Mouse (Mus musculus): Measurements from ENCODE around the gene Dctd. TPM values are rescaled to one million over a fixed set of nuclear protein-coding genes. Genes with fewer than 3 reads are reported as not detected.

The Dctd gene
- polyA plus RNA-seq, 2 experiments: 34.5 to 67.7 TPM

DNA sequence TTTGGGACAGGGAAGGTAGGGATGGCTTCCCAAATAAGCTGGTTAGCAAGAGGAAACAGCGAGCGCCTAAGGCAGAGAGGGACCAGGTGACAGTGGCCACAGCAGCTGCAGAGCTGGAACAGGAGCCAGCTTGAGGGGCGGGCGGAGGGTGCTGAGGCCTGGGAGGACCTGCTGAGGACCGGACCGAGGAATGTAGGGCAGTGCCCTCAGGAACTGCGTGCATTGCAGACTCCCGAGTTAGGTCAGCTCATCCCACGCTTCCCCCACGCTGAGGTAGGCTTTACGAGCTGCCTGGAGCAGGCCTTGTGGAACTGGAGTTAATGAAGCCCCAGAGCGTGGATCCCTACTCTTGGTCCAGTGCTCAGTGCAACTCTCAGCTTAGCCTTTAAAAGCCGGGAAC lies 28.1 kb downstream of the Dctd start:
- peaks cover 16% of the 10 kb centered on the region for H3K36me3 ChIP-seq (ENCODE audit: control insufficient read depth, insufficient read depth, low read length)

DNA sequence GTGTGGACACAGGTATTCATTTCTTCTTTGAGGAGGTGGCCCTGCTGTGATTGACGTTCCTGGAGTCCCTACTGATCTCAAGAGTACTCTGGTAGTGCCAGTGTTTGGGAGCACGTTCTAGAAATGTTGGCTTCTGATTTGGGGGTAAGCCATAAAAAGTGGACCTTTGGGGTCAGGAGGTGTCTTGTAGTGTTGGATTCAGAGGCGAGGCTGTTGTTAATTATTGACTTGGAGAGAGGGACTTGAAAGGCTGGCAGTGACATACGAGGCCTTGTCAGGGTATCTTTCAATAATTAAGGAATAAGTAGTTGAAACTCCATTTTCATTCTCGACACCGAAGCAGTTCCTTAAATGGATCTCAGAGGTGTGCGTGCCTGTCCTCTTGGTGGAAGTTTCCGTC lies 31.4 kb downstream of the Dctd start:
- no peaks in the 10 kb centered on the region for H3K9me3 ChIP-seq (ENCODE audit: control insufficient read depth, low read length)
- H3K4me1 ChIP-seq (ENCODE audit: control insufficient read depth, insufficient read depth, low read length): no peaks in the 10 kb centered on the region
- H3K4me3 ChIP-seq (replicated peaks; ENCODE audit: low read length): no peak overlapping the region
- H3K4me2 ChIP-seq (replicated peaks; ENCODE audit: low read depth, low read length, severe bottlenecking): no peak overlapping the region
- H3K9ac ChIP-seq (ENCODE audit: low read depth, low read length, severe bottlenecking): no peak overlapping the region
- H3K27ac ChIP-seq (replicated peaks; ENCODE audit: low read depth, low read length): no peak overlapping the region
- ATAC-seq (ENCODE audit: low FRiP score, low read depth): no peak
- no peak for DNase-seq (ENCODE audit: low spot score)
- 50% methylated on average over 8 of the region's 8 CpGs for WGBS
- no peak for TF ChIP-seq POLR2A (IDR thresholded peaks at IDR 0.05; ENCODE audit: borderline replicate concordance, extremely low read depth, insufficient read depth, insufficient read length)
- no peaks in the 10 kb centered on the region for H3K27me3 ChIP-seq (ENCODE audit: control insufficient read depth, insufficient read depth, low read length)
- H3K36me3 ChIP-seq (ENCODE audit: control insufficient read depth, insufficient read depth, low read length): peaks cover 24% of the 10 kb centered on the region

More for the DNA sequence above, 28.1 kb downstream of the Dctd start:
- Histone ChIP-seq H3K27ac (replicated peaks; ENCODE audit: low read depth, low read length) (no peak overlapping the region), H3K4me1 (ENCODE audit: control insufficient read depth, insufficient read depth, low read length) (no peaks in the 10 kb centered on the region), H3K9ac (ENCODE audit: low read depth, low read length, severe bottlenecking) (no peak overlapping the region), H3K27me3 (ENCODE audit: control insufficient read depth, insufficient read depth, low read length) (no peaks in the 10 kb centered on the region), H3K4me3 (replicated peaks; ENCODE audit: low read length) (no peak overlapping the region), H3K4me2 (replicated peaks; ENCODE audit: low read depth, low read length, severe bottlenecking) (no peak overlapping the region), H3K9me3 (ENCODE audit: control insufficient read depth, low read length) (no peaks in the 10 kb centered on the region)
- no peak for TF ChIP-seq POLR2A (IDR thresholded peaks at IDR 0.05; ENCODE audit: borderline replicate concordance, extremely low read depth, insufficient read depth, insufficient read length)
- ATAC-seq (ENCODE audit: low FRiP score, low read depth) (no peak), DNase-seq (ENCODE audit: low spot score) (no peak)
- 48% methylated on average over 12 of the region's 13 CpGs for WGBS

DNA sequence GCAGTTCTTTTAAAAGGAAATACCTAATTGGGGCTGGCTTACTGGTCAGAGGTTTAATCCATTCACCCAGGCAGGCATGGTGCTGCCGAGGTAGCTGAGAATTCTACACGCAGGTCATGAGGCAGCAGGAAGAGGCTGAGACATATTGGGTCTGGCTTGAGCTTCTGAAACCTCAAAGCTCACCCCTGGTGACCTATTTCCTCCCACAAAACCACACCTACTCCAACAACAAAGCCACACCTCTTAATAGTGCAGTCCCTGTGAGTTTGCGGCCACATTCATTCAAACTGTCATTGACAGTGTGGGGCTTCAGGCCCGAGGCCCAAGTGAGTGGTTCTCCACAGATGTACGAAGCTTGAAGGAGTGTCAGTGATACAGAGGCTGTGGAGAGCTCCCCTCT lies 34.4 kb downstream of the Dctd start:
- Histone ChIP-seq H3K9ac (ENCODE audit: low read depth, low read length, severe bottlenecking) (no peak overlapping the region), H3K9me3 (ENCODE audit: control insufficient read depth, low read length) (no peaks in the 10 kb centered on the region), H3K4me2 (replicated peaks; ENCODE audit: low read depth, low read length, severe bottlenecking) (no peak overlapping the region), H3K27ac (replicated peaks; ENCODE audit: low read depth, low read length) (no peak overlapping the region), H3K27me3 (ENCODE audit: control insufficient read depth, insufficient read depth, low read length) (no peaks in the 10 kb centered on the region), H3K4me3 (replicated peaks; ENCODE audit: low read length) (no peak overlapping the region), H3K4me1 (ENCODE audit: control insufficient read depth, insufficient read depth, low read length) (peaks cover 7% of the 10 kb centered on the region), H3K36me3 (ENCODE audit: control insufficient read depth, insufficient read depth, low read length) (peaks cover 25% of the 10 kb centered on the region)
- WGBS: 71% methylated on average over 5 of the region's 5 CpGs
- DNase-seq (ENCODE audit: low spot score) (no peak), ATAC-seq (ENCODE audit: low FRiP score, low read depth) (no peak)
- TF ChIP-seq POLR2A (IDR thresholded peaks at IDR 0.05; ENCODE audit: borderline replicate concordance, extremely low read depth, insufficient read depth, insufficient read length): no peak

DNA sequence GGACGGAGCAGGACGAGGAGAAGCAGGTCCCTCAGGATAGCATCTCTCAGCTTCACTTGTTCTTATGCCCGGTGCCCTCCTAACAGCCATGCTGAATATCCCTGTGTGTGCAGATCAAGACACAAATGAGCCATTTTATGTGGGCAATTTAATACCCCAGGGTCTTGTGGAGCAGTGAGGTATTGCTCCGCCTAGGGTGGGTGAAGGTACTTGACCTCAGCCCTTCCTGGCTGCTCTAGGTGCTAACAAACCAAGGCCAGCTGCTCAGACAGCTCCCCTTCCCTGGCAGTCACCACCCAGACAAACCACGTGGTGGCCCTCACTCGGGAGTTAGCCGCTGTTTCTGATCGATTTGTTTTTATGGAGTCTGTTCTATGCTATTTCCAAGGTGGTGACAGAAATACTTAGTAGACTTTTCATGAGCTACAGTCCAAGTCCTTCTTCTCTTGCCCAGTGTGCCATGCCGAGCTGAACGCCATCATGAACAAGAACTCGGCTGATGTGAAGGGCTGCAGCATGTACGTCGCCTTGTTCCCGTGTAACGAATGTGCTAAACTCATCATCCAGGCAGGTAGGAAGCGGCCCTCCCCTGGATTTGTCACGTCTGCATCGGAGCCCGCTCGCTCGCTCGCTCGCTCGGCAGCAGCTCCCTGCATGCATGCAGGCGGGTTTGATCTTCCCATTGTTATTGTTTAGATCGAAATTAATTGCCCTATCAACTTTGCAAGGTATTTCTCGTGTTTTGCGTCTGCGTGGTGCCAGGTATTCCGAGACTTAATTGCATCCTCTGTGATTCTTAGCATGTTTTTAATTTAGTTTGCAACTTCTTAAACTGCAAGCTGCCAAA lies 38.1 kb downstream of the Dctd start:
- H3K4me1 ChIP-seq (ENCODE audit: control insufficient read depth, insufficient read depth, low read length): peaks cover 7% of the 10 kb centered on the region
- no peak for TF ChIP-seq POLR2A (IDR thresholded peaks at IDR 0.05; ENCODE audit: borderline replicate concordance, extremely low read depth, insufficient read depth, insufficient read length)
- 52% methylated on average over 30 of the region's 30 CpGs for WGBS
- no peak for DNase-seq (ENCODE audit: low spot score)
- H3K4me2 ChIP-seq (replicated peaks; ENCODE audit: low read depth, low read length, severe bottlenecking): no peak overlapping the region; the same call in 1 of the 2 replicates
- ATAC-seq (ENCODE audit: low FRiP score, low read depth): no peak
- H3K4me3 ChIP-seq (replicated peaks; ENCODE audit: low read length): no peak overlapping the region
- H3K36me3 ChIP-seq (ENCODE audit: control insufficient read depth, insufficient read depth, low read length): peaks cover 25% of the 10 kb centered on the region
- H3K9me3 ChIP-seq (ENCODE audit: control insufficient read depth, low read length): no peaks in the 10 kb centered on the region
- no peak overlapping the region for H3K9ac ChIP-seq (ENCODE audit: low read depth, low read length, severe bottlenecking)
- no peaks in the 10 kb centered on the region for H3K27me3 ChIP-seq (ENCODE audit: control insufficient read depth, insufficient read depth, low read length)
- no peak overlapping the region for H3K27ac ChIP-seq (replicated peaks; ENCODE audit: low read depth, low read length)

DNA sequence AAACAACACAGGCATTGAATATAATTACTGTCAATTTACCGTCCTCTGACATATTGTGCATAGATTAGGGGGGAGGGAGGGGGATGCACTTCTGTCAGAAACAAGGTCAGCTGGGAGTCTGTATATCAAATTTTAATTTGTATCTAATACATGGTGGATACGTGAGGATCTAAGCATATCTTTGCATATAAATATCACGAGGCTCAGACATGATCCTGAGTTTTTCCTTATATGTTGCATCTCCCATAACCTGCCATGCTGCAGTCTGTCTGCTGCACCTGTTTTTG lies 38.7 kb downstream of the Dctd start:
- Histone ChIP-seq H3K36me3 (ENCODE audit: control insufficient read depth, insufficient read depth, low read length) (peaks cover 25% of the 10 kb centered on the region), H3K9ac (ENCODE audit: low read depth, low read length, severe bottlenecking) (no peak overlapping the region), H3K4me1 (ENCODE audit: control insufficient read depth, insufficient read depth, low read length) (peaks cover 7% of the 10 kb centered on the region), H3K4me2 (replicated peaks; ENCODE audit: low read depth, low read length, severe bottlenecking) (no peak overlapping the region), H3K27ac (replicated peaks; ENCODE audit: low read depth, low read length) (no peak overlapping the region), H3K9me3 (ENCODE audit: control insufficient read depth, low read length) (no peaks in the 10 kb centered on the region), H3K4me3 (replicated peaks; ENCODE audit: low read length) (no peak overlapping the region), H3K27me3 (ENCODE audit: control insufficient read depth, insufficient read depth, low read length) (no peaks in the 10 kb centered on the region)
- 54% methylated on average over 3 of the region's 3 CpGs for WGBS
- no peak for DNase-seq (ENCODE audit: low spot score)
- TF ChIP-seq POLR2A (IDR thresholded peaks at IDR 0.05; ENCODE audit: borderline replicate concordance, extremely low read depth, insufficient read depth, insufficient read length): no peak
- ATAC-seq (ENCODE audit: low FRiP score, low read depth): no peak
